Mouse (Mus musculus) heart, adult 2 months (tissue): ENCODE measurements around the gene Abo. TPM values are rescaled to one million over a fixed set of nuclear protein-coding genes. Genes with fewer than 3 reads are reported as not detected.
A peak's percentile ranks its signal among the peaks of the same experiment; 100 is the strongest.

ENCODE experiments used
- DNase-seq, 2 experiments: peaks; one replicate each; pipeline ENCODE4 v3.0.0; 2021
- H3K27ac ChIP-seq: fragments of 200-600 bp; 2 replicates; pipeline ENCODE4 v1.8.1; 2022
- H3K27me3 ChIP-seq: fragments of 200-500 bp; 2 replicates; pipeline ENCODE4 v1.6.1; 2012; ENCODE audit warnings: mild to moderate bottlenecking, low read length, inconsistent platforms, mixed read lengths; ENCODE audit not compliant: control insufficient read depth, insufficient read depth
- H3K36me3 ChIP-seq: fragments of 200-500 bp; 2 replicates; pipeline ENCODE4 v1.6.1; 2012; ENCODE audit warnings: low read length, inconsistent platforms; ENCODE audit not compliant: control insufficient read depth, insufficient read depth
- H3K4me1 ChIP-seq: fragments of 200-500 bp; 2 replicates; pipeline ENCODE4 v1.6.1; 2011; ENCODE audit warnings: low read length; ENCODE audit not compliant: control insufficient read depth, insufficient read depth
- H3K4me3 ChIP-seq: fragments of 200-600 bp; 2 replicates; pipeline ENCODE4 v1.8.1; 2022
- H3K79me2 ChIP-seq: fragments of 200-500 bp; replicated peaks from 2 replicates; pipeline ENCODE4 v1.6.1; 2012; ENCODE audit warnings: mild to moderate bottlenecking, inconsistent platforms, low read length, moderate library complexity, mixed read lengths; ENCODE audit not compliant: control insufficient read depth, insufficient read depth
- H3K9ac ChIP-seq: fragments of 200-500 bp; 2 replicates; pipeline ENCODE4 v1.6.1; 2012; ENCODE audit warnings: low read depth, mild to moderate bottlenecking, control low read depth, inconsistent platforms, low read length, mixed read lengths
- CTCF ChIP-seq: fragments of 200-600 bp; IDR thresholded peaks from 2 replicates; pipeline ENCODE4 v1.8.1; 2022; ENCODE audit warnings: antibody characterized with exemption, mild to moderate bottlenecking, moderate library complexity
- EP300 ChIP-seq: fragments of 200-500 bp; IDR thresholded peaks from 2 replicates; pipeline ENCODE4 v1.6.1; 2011; ENCODE audit warnings: low read depth, low read length, control low read depth; ENCODE audit not compliant: insufficient read depth
- POLR2A ChIP-seq: fragments of 200-500 bp; IDR thresholded peaks from 2 replicates; pipeline ENCODE4 v1.6.1; 2011; ENCODE audit warnings: mild to moderate bottlenecking, low read depth, low read length, control low read depth; ENCODE audit not compliant: insufficient read depth
- WGBS: fragments of 180-500 bp; shearing (Covaris S2); methylation state at CpG from one replicate; pipeline ENCODE4 v1.1.7; 2018; 5-methylcytosine and 5-hydroxymethylcytosine counted together
- intact Hi-C: fragments of 180-260 bp; cut with DNase I; formaldehyde crosslinking; loops from one replicate; pipeline ENCODE4 v1.15.1; 2025
- long read RNA-seq: library from polyadenylated mRNA; stranded (forward); transcript quantifications from one replicate; pipeline ENCODE4 v2.0.0, GENCODE M21; 2021
- polyA plus RNA-seq: library from polyadenylated mRNA; depleted of rRNA; stranded (reverse); fragments of >200 nt; gene quantifications from 2 replicates; pipeline ENCODE4 v1.2.3, GENCODE M21; 2012; rRNA removed
- total RNA-seq, 2 experiments: library from RNA; stranded (reverse); gene quantifications; 2 replicates each; pipeline ENCODE4 v1.2.3; 2021

The Abo gene
- not detected for total RNA-seq
- not detected in 2 replicates for polyA plus RNA-seq
- long read RNA-seq = 0 reads

DNA sequence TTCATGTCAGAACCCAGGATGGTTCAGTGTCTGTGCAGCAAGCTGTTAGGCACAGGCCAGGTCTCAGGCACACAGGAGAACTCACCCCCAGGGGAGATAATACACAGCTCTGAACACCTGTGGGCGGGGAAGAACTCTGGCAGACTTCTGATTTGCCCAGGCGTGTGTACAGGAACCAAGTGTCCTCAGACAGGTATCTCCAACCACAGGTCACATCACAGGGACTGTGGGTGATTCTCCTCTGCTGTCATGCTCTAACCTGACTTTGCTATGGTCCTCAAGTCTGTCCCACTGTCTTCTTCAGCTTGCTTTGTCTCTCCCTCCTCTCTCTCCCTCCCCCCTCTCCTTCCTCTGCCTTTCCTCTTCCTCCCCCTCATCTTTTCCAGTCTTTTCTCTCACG is at the start of gene Abo:
TSS of gene Abo (minus strand) at position 101 of the 400 bp plus-strand sequence.
- Histone ChIP-seq H3K27ac (no peak within 1 kb of the TSS), H3K79me2 (no peaks in the 10 kb centered on the region), H3K36me3 (no peaks in the 10 kb centered on the region), H3K4me3 (no peak within 1 kb of the TSS), H3K9ac (no peak within 1 kb of the TSS), H3K4me1 (no peaks in the 10 kb centered on the region), H3K27me3 (0 out of 2 replicates have a peak, but pooled peaks cover 2% of the 10 kb centered on the region)
- no peak for DNase-seq
- intact Hi-C loops = no loop called here
- TF ChIP-seq POLR2A (no peak), EP300 (no peak), CTCF (no peak)
- WGBS = 46% methylated on average over 3 of the region's 3 CpGs

DNA sequence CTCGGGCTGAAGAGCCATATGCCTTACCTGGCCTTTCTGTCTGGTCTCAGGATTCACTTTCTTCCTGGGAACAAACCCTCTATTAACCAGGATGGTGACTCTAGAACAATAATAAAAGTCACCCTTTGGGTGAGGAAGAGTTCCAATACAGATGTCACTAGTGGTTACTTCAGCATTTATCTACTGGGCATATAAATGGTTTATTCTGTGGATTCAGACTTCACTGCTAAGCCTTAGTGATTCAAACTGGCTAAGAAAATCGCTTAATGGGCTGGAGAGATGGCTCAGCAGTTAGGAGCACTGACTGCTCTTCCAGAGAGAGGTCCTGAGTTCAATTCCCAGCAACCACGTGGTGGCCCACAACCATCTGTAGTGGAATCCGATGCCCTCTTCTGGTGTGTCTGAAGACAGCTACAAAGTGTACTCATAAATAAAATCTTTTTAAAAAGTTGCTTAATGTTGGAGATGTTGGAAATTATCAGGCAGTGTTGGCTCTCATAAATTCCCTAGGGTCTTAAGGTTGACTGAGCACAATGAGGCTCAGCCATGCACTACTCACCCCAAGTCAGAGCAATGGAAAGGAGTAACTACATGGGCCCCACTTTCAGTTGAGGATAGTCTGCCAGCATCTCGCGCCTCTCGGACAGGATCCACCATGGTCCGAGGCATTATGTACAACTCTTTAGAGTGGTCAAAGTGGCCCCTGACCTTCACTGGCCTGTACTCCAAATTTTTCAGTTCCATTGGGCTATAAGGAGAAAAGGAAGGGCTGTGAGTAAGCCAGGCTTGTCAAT is 49.6 kb upstream of the Abo start:
- intact Hi-C loops = no loop called here
- WGBS = 62% methylated on average over 8 of the region's 8 CpGs
- Histone ChIP-seq H3K79me2 (peaks cover 3% of the 10 kb centered on the region), H3K4me3 (no peak overlapping the region), H3K27ac (no peak overlapping the region), H3K9ac (no peak overlapping the region), H3K36me3 (peaks cover 7% of the 10 kb centered on the region), H3K27me3 (no peaks in the 10 kb centered on the region), H3K4me1 (peaks cover 12% of the 10 kb centered on the region)
- TF ChIP-seq POLR2A (no peak), CTCF (no peak), EP300 (no peak)
- no peak for DNase-seq

DNA sequence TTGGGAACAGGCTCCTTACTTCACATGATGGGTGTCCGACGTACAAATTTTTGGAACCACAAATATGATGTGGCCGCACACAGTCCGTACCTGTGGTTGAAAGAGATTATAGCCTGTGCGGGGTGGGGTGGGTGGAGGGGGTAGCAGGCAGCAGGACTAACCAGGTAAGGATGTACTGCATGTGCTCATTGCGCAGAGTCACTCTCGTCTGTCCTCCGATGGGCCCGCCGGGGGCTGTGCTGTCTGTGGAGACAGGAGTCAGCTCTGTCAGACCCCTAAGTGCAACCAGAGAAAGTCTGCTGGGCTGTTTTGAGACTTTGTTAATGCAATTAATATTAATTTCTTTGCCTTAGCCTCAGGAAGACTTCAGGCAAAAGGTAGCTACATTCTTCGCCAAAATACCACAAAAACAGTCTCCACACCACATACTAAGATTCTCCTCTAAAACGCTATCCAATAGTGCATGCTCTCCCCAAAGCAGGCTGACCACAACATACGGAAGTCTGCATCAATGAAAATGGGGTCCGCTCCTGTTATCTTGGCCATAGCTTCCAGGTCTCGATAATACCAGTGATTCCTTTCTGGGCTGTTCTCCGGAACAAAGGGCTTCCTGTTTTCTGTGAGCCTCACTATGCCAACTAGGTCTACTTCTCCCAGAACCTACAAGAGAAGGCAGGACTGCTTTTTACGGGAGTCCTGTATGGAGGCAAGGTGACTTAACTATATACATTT is 48.8 kb upstream of the Abo start:
- Histone ChIP-seq H3K4me3 (no peak overlapping the region), H3K27ac (no peak overlapping the region), H3K27me3 (no peaks in the 10 kb centered on the region), H3K79me2 (peaks cover 5% of the 10 kb centered on the region), H3K36me3 (peaks cover 7% of the 10 kb centered on the region), H3K9ac (no peak overlapping the region), H3K4me1 (peaks cover 14% of the 10 kb centered on the region)
- no peak for DNase-seq
- intact Hi-C loops = no loop called here
- 70% methylated on average over 17 of the region's 17 CpGs for WGBS
- TF ChIP-seq POLR2A = 0 out of 2 replicates have a peak, but pooled peaks have one; percentile 25
- no peak for TF ChIP-seq EP300

DNA sequence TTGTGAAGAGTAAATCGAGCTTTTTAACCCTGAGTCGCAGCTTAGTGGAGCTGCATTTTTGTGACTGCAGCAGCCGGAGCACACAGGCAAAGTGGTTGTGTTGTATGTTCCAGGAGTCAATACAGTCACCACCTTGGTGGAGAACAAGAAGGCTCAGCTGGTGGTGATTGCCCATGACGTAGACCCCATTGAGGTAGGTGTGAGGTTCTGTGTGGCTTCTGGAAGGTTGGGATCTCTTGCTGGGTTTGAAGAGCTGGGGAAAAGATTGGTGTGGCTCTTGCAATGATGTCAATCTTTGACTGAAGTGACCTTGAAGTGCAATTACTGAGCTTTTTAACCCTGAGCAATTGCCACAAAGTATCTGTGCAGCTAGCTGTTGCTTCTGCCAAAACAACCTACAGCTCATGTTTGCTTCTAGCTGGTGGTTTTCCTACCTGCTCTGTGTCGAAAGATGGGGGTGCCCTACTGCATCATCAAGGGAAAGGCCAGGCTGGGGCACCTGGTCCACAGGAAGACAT is 47.5 kb upstream of the Abo start:
- no peak overlapping the region; the same call in 1 of the 2 replicates for H3K4me3 ChIP-seq
- peaks cover 7% of the 10 kb centered on the region for H3K36me3 ChIP-seq
- TF ChIP-seq POLR2A = no peak
- TF ChIP-seq EP300 = no peak
- TF ChIP-seq CTCF = no peak
- H3K9ac ChIP-seq = peak overlapping the region; percentile 20; the same call in 1 of the 2 replicates
- WGBS = 63% methylated on average over 5 of the region's 5 CpGs
- DNase-seq = no peak
- intact Hi-C loops = no loop called here
- H3K79me2 ChIP-seq = peaks cover 5% of the 10 kb centered on the region
- no peak overlapping the region for H3K27ac ChIP-seq
- H3K27me3 ChIP-seq = no peaks in the 10 kb centered on the region
- peaks cover 14% of the 10 kb centered on the region for H3K4me1 ChIP-seq

DNA sequence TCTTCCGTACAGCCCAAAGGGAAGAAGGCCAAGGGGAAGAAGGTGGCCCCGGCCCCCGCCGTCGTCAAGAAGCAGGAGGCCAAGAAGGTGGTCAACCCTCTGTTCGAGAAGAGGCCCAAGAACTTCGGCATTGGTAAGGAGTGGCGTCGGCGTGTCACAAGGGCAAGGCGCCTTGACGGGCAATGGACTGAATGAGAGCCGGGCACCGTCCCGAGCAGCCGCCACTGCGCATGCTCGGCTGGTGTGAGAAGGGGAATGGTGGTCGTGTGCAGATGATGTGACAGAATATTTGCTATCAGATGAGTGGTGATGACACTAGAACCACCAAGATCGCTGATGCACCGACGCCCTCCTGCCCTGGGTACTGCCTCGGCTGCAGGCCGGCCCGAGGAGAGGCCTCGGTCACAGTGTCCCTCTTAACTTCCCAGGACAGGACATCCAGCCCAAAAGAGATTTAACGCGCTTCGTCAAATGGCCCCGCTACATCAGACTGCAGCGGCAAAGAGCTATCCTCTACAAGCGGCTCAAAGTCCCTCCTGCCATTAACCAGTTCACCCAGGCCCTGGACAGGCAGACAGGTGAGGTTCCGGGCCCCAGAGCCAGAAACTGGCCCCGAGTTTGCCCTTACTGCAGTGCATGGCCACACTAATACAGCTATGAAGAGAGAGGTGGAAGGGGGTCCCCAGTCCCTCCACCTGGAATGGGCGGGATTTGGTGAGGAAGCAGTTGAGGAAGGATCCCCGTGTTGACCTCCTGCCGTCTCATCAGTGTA is 46.4 kb upstream of the Abo start:
- Histone ChIP-seq H3K9ac (peak overlapping the region; percentile 95), H3K4me1 (peaks cover 8% of the 10 kb centered on the region), H3K27me3 (no peaks in the 10 kb centered on the region), H3K36me3 (peaks cover 7% of the 10 kb centered on the region), H3K27ac (peak overlapping the region; percentile 80), H3K4me3 (peak overlapping the region; percentile 84), H3K79me2 (peaks cover 5% of the 10 kb centered on the region)
- no peak for DNase-seq
- under 1% methylated on average over 37 of the region's 37 CpGs for WGBS
- intact Hi-C loops = loop anchor here (1.0 kb wide), 1 partner anchor 21 kb away; no protein-coding TSS in a partner anchor
- TF ChIP-seq POLR2A = no peak
- TF ChIP-seq EP300 = no peak
- no peak for TF ChIP-seq CTCF
